Mouse (Mus musculus): Measurements from ENCODE around the gene Pea15a. TPM values are rescaled to one million over a fixed set of nuclear protein-coding genes. Genes with fewer than 3 reads are reported as not detected.

Gene Pea15a
- polyA plus RNA-seq, 1 experiment from 2014 or later = 350 TPM

DNA sequence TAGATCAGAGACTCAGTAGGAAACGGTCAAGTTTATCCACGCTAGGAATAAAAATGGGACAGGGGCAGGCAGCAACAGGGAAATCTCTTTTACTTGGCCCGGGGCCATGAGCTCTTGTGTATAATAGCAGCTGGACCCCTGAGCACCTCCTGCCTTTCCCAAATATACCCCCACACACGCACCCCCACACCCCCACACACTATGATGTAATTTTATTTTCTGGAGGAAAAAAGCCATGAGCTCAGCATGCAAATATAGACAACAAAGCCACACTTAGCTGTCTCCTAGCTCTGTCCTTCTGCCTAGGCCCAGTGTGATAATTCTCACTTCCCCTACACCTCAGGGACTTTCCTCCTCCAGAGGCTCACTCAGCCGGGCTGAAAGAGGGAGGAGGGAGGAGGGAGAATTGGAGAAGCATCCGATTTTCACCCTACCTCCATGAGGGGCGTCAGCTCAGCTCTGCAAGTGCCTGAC lies 544 bp upstream of the Pea15a start:
- 13% methylated on average over 7 of the region's 7 CpGs for WGBS
- peaks cover 46% of the 10 kb centered on the region for H3K4me1 ChIP-seq (ENCODE audit: control insufficient read depth, insufficient read depth, low read length)
- peak; percentile 11; the same call in 1 of the 2 replicates for ATAC-seq (ENCODE audit: low read depth)
- H3K36me3 ChIP-seq (ENCODE audit: control insufficient read depth, insufficient read depth, low read length) = no peaks in the 10 kb centered on the region
- H3K4me3 ChIP-seq (ENCODE audit: low read depth, low read length) = peak overlapping the region; percentile 63
- H3K27me3 ChIP-seq (ENCODE audit: control insufficient read depth, insufficient read depth, low read length) = no peaks in the 10 kb centered on the region
- no peaks in the 10 kb centered on the region for H3K9me3 ChIP-seq (ENCODE audit: control insufficient read depth, low read length)
- peak overlapping the region; percentile 86 for H3K27ac ChIP-seq (ENCODE audit: low read depth, low read length)
- H3K9ac ChIP-seq (replicated peaks; ENCODE audit: low read depth, low read length) = no peak overlapping the region; the same call in none of the 2 replicates
- peak overlapping the region; percentile 74 for H3K4me2 ChIP-seq (ENCODE audit: low read depth, low read length)

DNA sequence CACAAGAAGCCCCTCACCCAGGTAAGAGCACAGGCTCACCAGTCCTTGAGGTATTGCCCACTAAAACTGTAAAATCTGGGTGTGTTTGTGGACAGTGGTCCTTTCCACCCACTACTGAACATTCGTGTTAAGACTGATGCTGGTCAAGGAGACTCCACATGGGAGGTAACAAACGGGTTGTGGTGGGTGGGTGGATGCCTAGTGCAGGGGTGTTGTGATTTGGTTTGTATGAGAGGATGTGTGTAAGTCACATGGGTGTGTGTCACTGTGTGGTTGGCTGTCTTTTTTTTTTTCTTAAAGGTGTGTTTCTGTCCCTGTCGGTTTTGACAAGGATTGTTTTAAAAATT lies 890 bp downstream of the Pea15a start:
- H3K4me2 ChIP-seq (ENCODE audit: low read depth, low read length) = peak overlapping the region; percentile 74
- H3K9ac ChIP-seq (replicated peaks; ENCODE audit: low read depth, low read length) = peak overlapping the region; percentile 85
- H3K36me3 ChIP-seq (ENCODE audit: control insufficient read depth, insufficient read depth, low read length) = no peaks in the 10 kb centered on the region
- 4% methylated on average over 3 of the region's 3 CpGs for WGBS
- peak overlapping the region; percentile 86 for H3K27ac ChIP-seq (ENCODE audit: low read depth, low read length)
- H3K4me1 ChIP-seq (ENCODE audit: control insufficient read depth, insufficient read depth, low read length) = peaks cover 60% of the 10 kb centered on the region
- peak overlapping the region; percentile 63 for H3K4me3 ChIP-seq (ENCODE audit: low read depth, low read length)
- no peak for ATAC-seq (ENCODE audit: low read depth)
- H3K9me3 ChIP-seq (ENCODE audit: control insufficient read depth, low read length) = no peaks in the 10 kb centered on the region
- no peaks in the 10 kb centered on the region for H3K27me3 ChIP-seq (ENCODE audit: control insufficient read depth, insufficient read depth, low read length)

DNA sequence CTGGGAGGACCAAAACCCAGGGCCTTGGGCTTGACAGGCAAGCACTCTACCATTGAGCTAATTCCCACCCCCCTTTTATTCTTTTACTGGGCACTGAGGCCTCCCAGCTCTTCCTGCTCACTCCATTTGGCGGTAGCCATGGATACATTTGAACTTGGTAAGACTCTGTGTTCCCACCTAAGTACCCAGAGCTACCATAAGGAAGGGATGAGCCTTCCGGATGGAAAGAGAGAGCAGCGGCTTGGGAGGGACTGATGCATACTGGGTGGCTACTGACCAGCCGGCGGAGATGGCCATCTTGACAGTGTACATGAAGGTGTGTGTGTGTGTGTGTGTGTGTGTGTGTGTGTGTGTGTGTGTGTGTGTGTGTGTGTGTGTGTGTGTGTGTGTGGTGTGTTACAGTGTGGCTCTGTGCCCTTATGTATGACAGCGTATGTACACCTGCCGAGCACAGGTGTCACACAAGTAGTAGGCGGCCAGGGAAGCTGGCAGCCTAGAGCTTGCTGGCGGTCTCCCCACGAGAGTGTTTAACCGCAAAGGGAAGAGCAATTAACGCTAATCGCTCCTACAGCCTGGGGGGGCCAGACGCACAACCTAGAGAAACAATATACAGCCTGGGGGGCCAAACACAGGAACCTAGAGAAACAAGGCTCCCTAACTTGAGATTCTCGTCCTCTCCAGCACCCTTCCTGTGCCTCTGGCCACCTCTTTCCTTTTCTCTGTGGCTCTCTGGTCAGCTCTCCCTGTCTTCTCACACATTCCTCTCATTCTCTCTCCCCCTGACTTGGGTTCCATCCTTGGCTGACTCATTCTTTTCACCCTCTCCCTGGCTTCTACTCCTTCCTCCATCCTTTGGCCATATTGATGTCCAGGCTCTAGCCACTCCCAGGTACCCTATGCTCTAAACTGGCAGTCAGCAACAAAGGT lies 1.5 kb downstream of the Pea15a start:
- no peak for ATAC-seq (ENCODE audit: low read depth)
- Histone ChIP-seq H3K4me3 (ENCODE audit: low read depth, low read length) (peak overlapping the region; percentile 63), H3K27ac (ENCODE audit: low read depth, low read length) (peak overlapping the region; percentile 86), H3K36me3 (ENCODE audit: control insufficient read depth, insufficient read depth, low read length) (peaks cover 3% of the 10 kb centered on the region; the same call in 1 of the 2 replicates), H3K9me3 (ENCODE audit: control insufficient read depth, low read length) (no peaks in the 10 kb centered on the region), H3K9ac (replicated peaks; ENCODE audit: low read depth, low read length) (peak overlapping the region; percentile 85), H3K27me3 (ENCODE audit: control insufficient read depth, insufficient read depth, low read length) (no peaks in the 10 kb centered on the region), H3K4me2 (ENCODE audit: low read depth, low read length) (peak overlapping the region; percentile 74), H3K4me1 (ENCODE audit: control insufficient read depth, insufficient read depth, low read length) (peaks cover 66% of the 10 kb centered on the region)
- WGBS = 8% methylated on average over 15 of the region's 15 CpGs

DNA sequence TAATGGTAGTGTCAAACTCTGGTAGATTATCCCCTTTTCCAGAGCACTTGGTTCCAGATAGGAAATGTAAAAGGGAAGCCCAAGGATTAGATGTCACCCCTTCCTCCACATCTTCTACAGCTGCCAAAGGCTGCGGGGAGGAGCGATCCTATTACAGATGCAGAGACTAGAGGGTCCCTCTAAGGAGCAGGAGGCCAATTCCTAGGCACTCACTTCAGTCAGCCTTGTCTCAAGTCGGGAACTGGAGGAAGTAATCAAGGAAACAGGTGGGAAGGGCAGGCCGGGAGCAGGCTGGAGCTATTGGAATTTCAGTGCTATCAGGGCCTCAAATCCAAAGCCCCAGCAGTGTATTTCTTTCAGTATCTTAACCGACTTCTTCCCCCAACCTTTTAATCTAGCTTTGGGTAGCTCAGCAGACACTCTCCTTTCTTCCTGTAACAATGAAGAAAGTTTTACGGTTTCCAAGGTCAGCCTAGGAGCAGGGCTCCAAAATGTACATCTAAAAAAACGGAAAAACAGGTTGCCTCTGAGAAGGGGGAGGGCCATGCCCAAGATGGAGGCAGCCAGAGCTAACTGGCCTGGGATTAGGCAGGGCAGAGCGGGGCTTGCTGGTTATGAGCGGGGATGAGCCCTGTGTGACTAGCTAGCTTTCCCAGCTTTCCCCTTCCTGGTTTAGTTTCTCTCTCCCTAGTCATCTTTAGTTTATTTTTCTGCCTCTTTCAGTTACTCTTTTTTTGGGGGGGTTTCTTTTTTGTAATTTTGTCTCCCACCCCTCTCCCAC lies 2.4 kb downstream of the Pea15a start:
- Histone ChIP-seq H3K4me1 (ENCODE audit: control insufficient read depth, insufficient read depth, low read length) (peaks cover 66% of the 10 kb centered on the region), H3K4me2 (ENCODE audit: low read depth, low read length) (peak overlapping the region; percentile 74), H3K9ac (replicated peaks; ENCODE audit: low read depth, low read length) (peak overlapping the region; percentile 25; the same call in 1 of the 2 replicates), H3K27me3 (ENCODE audit: control insufficient read depth, insufficient read depth, low read length) (no peaks in the 10 kb centered on the region), H3K4me3 (ENCODE audit: low read depth, low read length) (peak overlapping the region; percentile 63), H3K27ac (ENCODE audit: low read depth, low read length) (peak overlapping the region; percentile 86), H3K36me3 (ENCODE audit: control insufficient read depth, insufficient read depth, low read length) (peaks cover 11% of the 10 kb centered on the region), H3K9me3 (ENCODE audit: control insufficient read depth, low read length) (no peaks in the 10 kb centered on the region)
- WGBS = 10% methylated on average over 9 of the region's 9 CpGs
- ATAC-seq (ENCODE audit: low read depth) = no peak

DNA sequence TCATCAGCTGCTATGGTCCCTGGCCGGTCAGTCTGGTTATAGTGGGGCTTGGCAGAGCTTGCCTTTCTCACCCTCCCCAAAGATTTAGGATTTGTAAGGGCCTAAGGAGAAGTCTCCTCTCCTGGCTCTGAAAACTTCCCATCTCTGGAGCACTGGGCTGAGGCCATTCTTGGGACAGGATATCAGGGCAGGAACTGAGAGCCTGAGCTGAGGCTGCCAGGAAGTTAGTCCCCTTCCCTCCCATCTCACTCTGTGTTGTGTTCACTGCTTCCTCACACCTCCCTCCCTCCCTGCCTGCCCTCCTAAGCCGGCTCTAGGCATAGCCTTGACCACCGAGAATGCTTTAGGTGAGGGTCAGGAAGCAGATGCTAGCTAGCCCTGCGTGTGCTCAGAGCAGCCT lies 3.0 kb downstream of the Pea15a start:
- H3K36me3 ChIP-seq (ENCODE audit: control insufficient read depth, insufficient read depth, low read length) = peaks cover 18% of the 10 kb centered on the region
- 0% methylated on average over 4 of the region's 4 CpGs for WGBS
- peak overlapping the region; percentile 74 for H3K4me2 ChIP-seq (ENCODE audit: low read depth, low read length)
- H3K9ac ChIP-seq (replicated peaks; ENCODE audit: low read depth, low read length) = peak overlapping the region; percentile 25; the same call in 1 of the 2 replicates
- peaks cover 66% of the 10 kb centered on the region for H3K4me1 ChIP-seq (ENCODE audit: control insufficient read depth, insufficient read depth, low read length)
- no peak for ATAC-seq (ENCODE audit: low read depth)
- peak overlapping the region; percentile 86 for H3K27ac ChIP-seq (ENCODE audit: low read depth, low read length)
- no peaks in the 10 kb centered on the region for H3K9me3 ChIP-seq (ENCODE audit: control insufficient read depth, low read length)
- no peak overlapping the region; the same call in 1 of the 2 replicates for H3K4me3 ChIP-seq (ENCODE audit: low read depth, low read length)
- H3K27me3 ChIP-seq (ENCODE audit: control insufficient read depth, insufficient read depth, low read length) = no peaks in the 10 kb centered on the region

DNA sequence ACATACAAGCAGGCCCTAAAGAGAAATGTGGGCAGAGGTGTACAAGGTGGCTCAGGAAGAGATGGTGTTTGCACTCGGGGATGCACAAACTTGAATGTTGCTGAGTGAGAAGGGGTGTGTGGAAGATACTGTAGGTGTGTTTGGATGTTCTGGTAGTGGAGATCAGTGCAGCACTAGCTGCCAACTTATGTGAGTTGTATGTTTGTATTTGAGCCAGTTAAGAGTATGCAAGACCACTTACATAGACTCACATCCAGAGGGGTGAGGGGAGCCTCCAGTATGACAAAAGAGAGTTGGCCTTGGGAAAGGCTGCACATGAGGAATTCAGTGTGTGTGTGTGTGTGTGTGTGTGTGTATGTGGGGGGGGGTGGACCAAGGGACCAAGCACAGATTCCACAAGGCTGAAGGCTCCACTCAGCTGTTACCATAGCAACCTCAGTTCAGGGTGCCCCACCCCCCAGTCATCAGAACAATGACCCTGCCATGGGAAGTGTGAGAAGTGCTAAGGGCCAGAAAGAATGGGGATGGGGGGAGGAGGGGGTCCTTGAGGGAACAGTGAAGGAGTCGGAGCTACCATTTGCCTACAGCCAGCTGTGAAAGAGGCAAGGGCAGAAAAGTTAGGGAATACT lies 3.6 kb downstream of the Pea15a start:
- 14% methylated on average over 2 of the region's 2 CpGs for WGBS
- H3K4me3 ChIP-seq (ENCODE audit: low read depth, low read length) = no peak overlapping the region

DNA sequence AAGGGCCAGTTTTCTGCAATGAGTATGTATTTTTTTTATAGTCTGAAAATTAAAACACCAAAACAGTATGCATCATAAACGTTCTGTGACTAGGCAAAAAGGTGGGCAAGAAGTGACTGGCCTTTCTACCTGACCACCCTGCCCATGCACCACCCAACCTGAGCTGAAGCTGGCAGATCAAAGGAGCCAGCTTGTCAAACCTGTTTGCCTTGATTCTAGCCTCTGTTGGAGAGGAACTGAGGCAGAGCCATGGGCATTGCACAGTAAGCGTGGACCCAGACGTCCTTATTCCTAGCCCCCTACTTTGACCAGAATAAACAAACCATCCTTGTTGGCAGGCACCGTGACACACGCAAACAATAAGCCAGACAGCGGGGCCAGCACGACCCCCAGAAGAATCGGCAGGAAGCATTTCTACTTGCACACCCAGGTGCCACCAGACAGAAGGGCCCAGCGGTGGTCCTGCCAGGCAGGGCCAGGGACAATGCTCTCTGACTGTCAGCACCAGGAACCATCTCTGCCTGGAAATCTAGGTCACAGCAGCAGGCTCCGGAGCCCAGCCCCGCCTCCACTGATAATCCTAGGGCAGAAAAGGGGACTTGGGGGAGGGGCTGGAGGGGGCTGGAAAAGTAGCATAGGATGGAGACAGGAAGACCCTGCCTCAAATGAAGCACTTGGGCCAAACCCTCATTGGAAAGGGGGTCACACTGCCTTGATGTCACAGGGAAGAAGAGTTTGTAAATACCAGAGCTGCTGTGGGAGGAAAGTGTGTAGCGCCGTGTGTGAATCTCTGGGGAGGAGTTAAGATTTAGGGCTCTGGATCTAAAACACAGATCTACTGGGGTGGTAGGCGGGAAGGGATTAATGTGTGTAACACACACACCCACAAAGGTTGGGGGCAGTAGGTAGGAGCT lies 4.4 kb downstream of the Pea15a start:
- H3K9me3 ChIP-seq (ENCODE audit: control insufficient read depth, low read length) = no peaks in the 10 kb centered on the region
- no peaks in the 10 kb centered on the region for H3K27me3 ChIP-seq (ENCODE audit: control insufficient read depth, insufficient read depth, low read length)
- ATAC-seq (ENCODE audit: low read depth) = no peak
- H3K4me3 ChIP-seq (ENCODE audit: low read depth, low read length) = peak overlapping the region; percentile 1; the same call in 1 of the 2 replicates
- peaks cover 63% of the 10 kb centered on the region for H3K4me1 ChIP-seq (ENCODE audit: control insufficient read depth, insufficient read depth, low read length)
- peak overlapping the region; percentile 86 for H3K27ac ChIP-seq (ENCODE audit: low read depth, low read length)
- WGBS = 6% methylated on average over 14 of the region's 14 CpGs
- peaks cover 30% of the 10 kb centered on the region for H3K36me3 ChIP-seq (ENCODE audit: control insufficient read depth, insufficient read depth, low read length)
- peak overlapping the region; percentile 42 for H3K4me2 ChIP-seq (ENCODE audit: low read depth, low read length)
- H3K9ac ChIP-seq (replicated peaks; ENCODE audit: low read depth, low read length) = peak overlapping the region; percentile 41; the same call in 1 of the 2 replicates

More for the DNA sequence above, 3.6 kb downstream of the Pea15a start:
- Histone ChIP-seq H3K27me3 (ENCODE audit: control insufficient read depth, insufficient read depth, low read length) (no peaks in the 10 kb centered on the region), H3K9ac (replicated peaks; ENCODE audit: low read depth, low read length) (no peak overlapping the region), H3K36me3 (ENCODE audit: control insufficient read depth, insufficient read depth, low read length) (peaks cover 23% of the 10 kb centered on the region), H3K4me1 (ENCODE audit: control insufficient read depth, insufficient read depth, low read length) (peaks cover 66% of the 10 kb centered on the region), H3K9me3 (ENCODE audit: control insufficient read depth, low read length) (no peaks in the 10 kb centered on the region), H3K27ac (ENCODE audit: low read depth, low read length) (peak overlapping the region; percentile 86), H3K4me2 (ENCODE audit: low read depth, low read length) (peak overlapping the region; percentile 74)
- peak; percentile 15; the same call in 1 of the 2 replicates for ATAC-seq (ENCODE audit: low read depth)

Data from neural tube, embryonic 14.5 days (tissue).